37 mouse cellular contexts compared by ENCODE assay signal in the genomic region with DNA sequence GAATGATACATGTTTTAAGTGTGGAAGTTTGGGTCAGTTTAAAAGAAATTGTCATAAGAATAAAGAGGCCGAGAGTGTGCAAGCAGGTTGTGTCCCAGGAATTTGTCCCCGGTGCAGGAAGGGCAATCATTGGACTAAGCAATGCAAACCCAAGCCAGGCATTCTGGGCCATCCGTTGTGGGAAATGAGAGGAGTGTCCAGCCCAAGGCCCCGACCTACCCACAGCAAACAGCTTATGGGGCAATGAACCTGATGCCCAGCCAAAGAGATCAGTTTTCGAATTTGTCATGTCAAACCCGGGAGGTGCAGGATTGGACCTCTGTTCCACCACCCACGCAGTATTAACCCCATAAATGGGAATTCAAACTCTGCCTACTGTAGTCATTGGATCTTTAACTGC. TPM values are rescaled to one million over a fixed set of nuclear protein-coding genes. Genes with fewer than 3 reads are reported as not detected.
"Had no signal": no experiment of that assay in that cellular context is flagged by ENCODE, and none has a peak within 500 bp of the region (broad histone marks: within the 10 kb centered on the region; RNA-seq: fewer than 3 reads in every experiment).

No protein-coding gene starts in this region.

- ATAC-seq: forebrain, embryonic 13.5 days; forebrain, embryonic 14.5 days; forebrain, embryonic 15.5 days; forebrain, embryonic 16.5 days; forebrain, postnatal 0 days had no signal

- H3K4me2 ChIP-seq: embryonic facial prominence, embryonic 12.5 days; embryonic facial prominence, embryonic 13.5 days; embryonic facial prominence, embryonic 15.5 days; forebrain, embryonic 12.5 days; forebrain, embryonic 13.5 days; forebrain, embryonic 15.5 days had no signal

- DNase-seq: cerebellum, adult 9-10 months; cerebellum, adult 9-11 months; cerebellum, postnatal 10 days; cerebellum, postnatal 14 days; cerebellum, postnatal 25 days; cerebellum, postnatal 36 days; embryo, embryonic 11 days; forebrain, postnatal 0 days; gastrocnemius, adult 2 months; gastrocnemius, postnatal 10 days; gastrocnemius, postnatal 14 days; gastrocnemius, postnatal 25 days; gastrocnemius, postnatal 36 days; heart, adult 11 months; heart, adult 18-20 months; heart, adult 2 months had no signal

- H3K36me3 ChIP-seq: embryonic facial prominence, embryonic 10.5 days; embryonic facial prominence, embryonic 12.5 days; embryonic facial prominence, embryonic 13.5 days; embryonic facial prominence, embryonic 15.5 days; forebrain, embryonic 10.5 days; forebrain, embryonic 12.5 days; forebrain, embryonic 15.5 days had no signal

- H3K9ac ChIP-seq: embryonic facial prominence, embryonic 12.5 days; embryonic facial prominence, embryonic 13.5 days; embryonic facial prominence, embryonic 15.5 days; forebrain, embryonic 12.5 days; forebrain, embryonic 13.5 days; forebrain, embryonic 15.5 days; forebrain, postnatal 0 days had no signal

- H3K4me3 ChIP-seq: embryonic facial prominence, embryonic 10.5 days; embryonic facial prominence, embryonic 12.5 days; embryonic facial prominence, embryonic 13.5 days; embryonic facial prominence, embryonic 15.5 days; erythroblast, embryonic 14.5 days; forebrain, embryonic 10.5 days; forebrain, embryonic 12.5 days; forebrain, embryonic 13.5 days; forebrain, embryonic 15.5 days; gastrocnemius, adult 2 months; heart, adult 2 months had no signal

- H3K4me1 ChIP-seq: embryonic facial prominence, embryonic 10.5 days; embryonic facial prominence, embryonic 12.5 days; embryonic facial prominence, embryonic 13.5 days; embryonic facial prominence, embryonic 15.5 days; forebrain, embryonic 10.5 days; forebrain, embryonic 12.5 days; forebrain, embryonic 13.5 days; forebrain, embryonic 15.5 days had no signal

- H3K9me3 ChIP-seq: embryonic facial prominence, embryonic 12.5 days; embryonic facial prominence, embryonic 15.5 days had no signal

- H3K27me3 ChIP-seq: embryonic facial prominence, embryonic 12.5 days; embryonic facial prominence, embryonic 13.5 days; embryonic facial prominence, embryonic 15.5 days; forebrain, embryonic 12.5 days; forebrain, embryonic 13.5 days; forebrain, embryonic 15.5 days had no signal

- H3K27ac ChIP-seq: embryonic facial prominence, embryonic 10.5 days; embryonic facial prominence, embryonic 12.5 days; embryonic facial prominence, embryonic 13.5 days; embryonic facial prominence, embryonic 15.5 days; forebrain, embryonic 10.5 days; forebrain, embryonic 12.5 days; forebrain, embryonic 13.5 days; forebrain, embryonic 15.5 days; gastrocnemius, adult 2 months; heart, adult 2 months had no signal

RNA-seq across cellular contexts. Expression of gene Mug2, which starts 30.9 kb away (rescaled TPM):
- total RNA-seq: common myeloid progenitor, adult 5-6 weeks; forebrain, postnatal 0 days; gastrocnemius, adult 2 months; gastrocnemius, adult 8-10 months; gastrocnemius, postnatal 10 days; gastrocnemius, postnatal 14 days; gastrocnemius, postnatal 25 days; gastrocnemius, postnatal 36 days; granulocyte monocyte progenitor cell, adult 5-6 weeks; heart, adult 18-20 months; heart, adult 2 months; heart, adult 8-10 months had no signal
- polyA plus RNA-seq: cortical plate, adult 2 months; embryonic facial prominence, embryonic 10.5 days; embryonic facial prominence, embryonic 11.5 days; embryonic facial prominence, embryonic 12.5 days; embryonic facial prominence, embryonic 13.5 days; embryonic facial prominence, embryonic 14.5 days; embryonic facial prominence, embryonic 15.5 days; erythroblast, embryonic 14.5 days; forebrain, embryonic 10.5 days; forebrain, embryonic 11.5 days; forebrain, embryonic 12.5 days; forebrain, embryonic 13.5 days; forebrain, embryonic 14.5 days; forebrain, embryonic 15.5 days; forebrain, embryonic 16.5 days; forebrain, postnatal 0 days; frontal cortex, adult 2 months; gonadal fat pad, adult 2 months; heart, adult 2 months had no signal
